In the genomic region with DNA sequence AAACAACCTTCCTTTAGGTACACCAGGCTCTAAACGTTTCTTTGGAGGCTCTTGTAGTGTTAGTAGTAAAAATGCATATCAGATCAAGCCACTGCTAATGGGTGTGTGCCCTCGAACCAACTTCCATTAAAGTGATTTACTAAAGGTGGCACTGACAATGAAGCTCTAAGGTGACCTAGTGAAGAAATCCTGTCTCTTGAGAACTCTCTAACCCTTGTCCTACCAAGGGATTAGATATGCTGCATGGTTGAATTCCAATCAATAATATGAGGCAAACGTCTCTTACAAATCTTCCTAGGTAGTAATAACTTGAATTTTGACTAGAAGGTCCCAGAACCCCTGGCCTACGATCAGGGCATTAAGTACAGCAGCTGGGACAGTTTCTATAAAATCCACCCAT, we compare ENCODE assay signal across 19 mouse cellular contexts.
DNase-seq lines count a peak whose midpoint lies in the region; ATAC-seq lines count a peak whose summit lies in the region.
"Had no signal": no experiment of that assay in that cellular context is flagged by ENCODE, and none has a peak within 500 bp of the region (broad histone marks: within the 10 kb centered on the region; RNA-seq: fewer than 3 reads in every experiment).

No protein-coding gene starts in this region.

- H3K36me3 ChIP-seq in limb, embryonic 11.5 days (ENCODE audit: control insufficient read depth, insufficient read depth, low read length), result no peaks in the 10 kb centered on the region
- no peaks in the 10 kb centered on the region for H3K36me3 ChIP-seq in hindbrain, embryonic 10.5 days
- H3K36me3 ChIP-seq: embryonic facial prominence, embryonic 13.5 days; embryonic facial prominence, embryonic 15.5 days; forebrain, embryonic 15.5 days had no signal

- H3K4me2 ChIP-seq in limb, embryonic 11.5 days (ENCODE audit: low read depth, severe bottlenecking), result no peak overlapping the region
- H3K4me2 ChIP-seq: embryonic facial prominence, embryonic 13.5 days; embryonic facial prominence, embryonic 15.5 days; forebrain, embryonic 13.5 days; forebrain, embryonic 15.5 days had no signal

- ATAC-seq in limb, embryonic 11.5 days (ENCODE audit: insufficient number of reproducible peaks, low FRiP score, low TSS enrichment, low read depth), result no peak
- ATAC-seq: forebrain, embryonic 13.5 days; forebrain, embryonic 15.5 days; forebrain, postnatal 0 days had no signal

- no peaks in the 10 kb centered on the region for H3K9me3 ChIP-seq in limb, embryonic 11.5 days (ENCODE audit: control insufficient read depth, low read length)
- no peaks in the 10 kb centered on the region for H3K9me3 ChIP-seq in hindbrain, embryonic 10.5 days
- H3K9me3 ChIP-seq: embryonic facial prominence, embryonic 13.5 days; embryonic facial prominence, embryonic 15.5 days; forebrain, embryonic 13.5 days; forebrain, embryonic 15.5 days had no signal

- no peak overlapping the region for H3K9ac ChIP-seq in limb, embryonic 11.5 days (ENCODE audit: low read length)
- H3K9ac ChIP-seq: embryonic facial prominence, embryonic 13.5 days; embryonic facial prominence, embryonic 15.5 days; forebrain, embryonic 13.5 days; forebrain, embryonic 15.5 days; forebrain, postnatal 0 days had no signal

- peak; percentile 62 for DNase-seq in gonadal fat pad, adult 2 months (ENCODE audit: low read depth)
- DNase-seq in limb, embryonic 11.5 days (ENCODE audit: low spot score), result peak; percentile 23
- no peak for DNase-seq in lung, postnatal 4 days
- no peak for DNase-seq in hindbrain, embryonic 10.5 days (ENCODE audit: low spot score)
- DNase-seq in kidney, adult 11 months, result no peak
- DNase-seq: B cell, adult 2 months; cerebellum, adult 11 months; cerebellum, adult 18-20 months; cerebellum, adult 8-10 months; cerebellum, adult 9-11 months; cerebellum, postnatal 14 days; cerebellum, postnatal 36 days; forebrain, postnatal 0 days had no signal

- no peak overlapping the region for H3K4me3 ChIP-seq in brown adipose tissue, adult 24 weeks (ENCODE audit: insufficient read depth, low read depth, low read length)
- H3K4me3 ChIP-seq in limb, embryonic 11.5 days (ENCODE audit: low read depth, low read length), result no peak overlapping the region
- H3K4me3 ChIP-seq in hindbrain, embryonic 10.5 days, result no peak overlapping the region
- H3K4me3 ChIP-seq: embryonic facial prominence, embryonic 13.5 days; embryonic facial prominence, embryonic 15.5 days; erythroblast, embryonic 14.5 days; forebrain, embryonic 13.5 days; forebrain, embryonic 15.5 days had no signal

- H3K27ac ChIP-seq in brown adipose tissue, adult 24 weeks (replicated peaks; ENCODE audit: low read depth, low read length), result peak overlapping the region; percentile 82
- no peak overlapping the region; the same call in 1 of the 2 replicates for H3K27ac ChIP-seq in limb, embryonic 11.5 days (replicated peaks; ENCODE audit: low read depth, low read length)
- no peak overlapping the region for H3K27ac ChIP-seq in hindbrain, embryonic 10.5 days
- H3K27ac ChIP-seq: embryonic facial prominence, embryonic 13.5 days; embryonic facial prominence, embryonic 15.5 days; forebrain, embryonic 13.5 days; forebrain, embryonic 15.5 days had no signal

- WGBS in limb, embryonic 11.5 days, result 32% methylated on average over 4 of the region's 4 CpGs
- WGBS in hindbrain, embryonic 10.5 days, result 83% methylated on average over 4 of the region's 4 CpGs

- no peaks in the 10 kb centered on the region for H3K27me3 ChIP-seq in limb, embryonic 11.5 days (ENCODE audit: control insufficient read depth, insufficient read depth, low read length)
- H3K27me3 ChIP-seq in hindbrain, embryonic 10.5 days (ENCODE audit: insufficient read depth, poor library complexity, severe bottlenecking), result peaks cover 8% of the 10 kb centered on the region; the same call in 1 of the 2 replicates
- H3K27me3 ChIP-seq: embryonic facial prominence, embryonic 13.5 days; forebrain, embryonic 13.5 days; forebrain, embryonic 15.5 days had no signal

- H3K4me1 ChIP-seq in brown adipose tissue, adult 24 weeks (ENCODE audit: control insufficient read depth, insufficient read depth, insufficient read length, low read length), result peaks cover 5% of the 10 kb centered on the region; the same call in 1 of the 2 replicates
- no peaks in the 10 kb centered on the region for H3K4me1 ChIP-seq in limb, embryonic 11.5 days (ENCODE audit: control insufficient read depth, insufficient read depth, low read length)
- peaks cover 9% of the 10 kb centered on the region for H3K4me1 ChIP-seq in hindbrain, embryonic 10.5 days (replicated peaks)
- H3K4me1 ChIP-seq: embryonic facial prominence, embryonic 13.5 days had no signal

Comparison
In these comparisons a context has a peak if more than half of its experiments do, and no peak if none do; other contexts are left out.
1. DNase-seq: peak in gonadal fat pad, adult 2 months (single experiment) and limb, embryonic 11.5 days (single experiment); none in lung, postnatal 4 days (0 of 2), hindbrain, embryonic 10.5 days (single experiment) and kidney, adult 11 months (single experiment).